Mouse (Mus musculus): ENCODE results near the gene Vmn1r73.

The Vmn1r73 gene

DNA sequence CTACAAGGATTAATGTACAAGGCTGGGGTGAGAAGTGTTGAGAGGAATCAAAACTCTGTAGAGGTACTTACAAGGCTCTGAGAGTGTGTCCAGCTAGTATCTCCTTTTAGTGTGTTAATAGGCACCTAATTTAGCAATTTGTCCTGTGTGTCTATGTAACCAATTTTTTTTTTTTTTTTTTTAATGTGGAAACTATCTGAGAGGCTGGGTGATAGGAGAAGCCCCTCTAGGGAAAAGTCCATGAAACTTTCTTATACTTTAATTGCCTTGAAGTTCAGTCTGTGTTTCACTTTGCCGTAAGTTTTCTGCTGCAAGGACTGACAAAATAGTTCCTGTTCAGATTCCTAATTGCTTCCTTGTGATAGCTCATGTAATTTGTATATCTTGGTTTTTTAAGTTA is at the start of gene Vmn1r73:
Gene Vmn1r73, plus strand, starts transcription at position 301 of the 400 bp plus-strand sequence.
- no peak for DNase-seq (ENCODE audit: low spot score)
